ENCODE assay signal across 9 mouse cellular contexts in genomic region chr9:50693631-50694030, GRCm38 (mm10). TPM values are rescaled to one million over a fixed set of nuclear protein-coding genes. Genes with fewer than 3 reads are reported as not detected.
DNase-seq lines count a peak whose midpoint lies in the region; ATAC-seq lines count a peak whose summit lies in the region.
"Had no signal": no experiment of that assay in that cellular context is flagged by ENCODE, and none has a peak within 500 bp of the region (broad histone marks: within the 10 kb centered on the region; RNA-seq: fewer than 3 reads in every experiment).

No protein-coding gene starts in this region.

- no peak overlapping the region for H3K27ac ChIP-seq in hindbrain, embryonic 11.5 days (ENCODE audit: low read depth, low read length)
- H3K27ac ChIP-seq in hindbrain, embryonic 13.5 days: no peak overlapping the region
- no peak overlapping the region for H3K27ac ChIP-seq in intestine, embryonic 15.5 days
- H3K27ac ChIP-seq in liver, embryonic 11.5 days (ENCODE audit: low read depth, low read length): no peak overlapping the region

- H3K27me3 ChIP-seq in hindbrain, embryonic 11.5 days (ENCODE audit: control insufficient read depth, insufficient read depth, low read length): no peaks in the 10 kb centered on the region
- H3K27me3 ChIP-seq in hindbrain, embryonic 13.5 days: no peaks in the 10 kb centered on the region
- H3K27me3 ChIP-seq in intestine, embryonic 15.5 days (replicated peaks): peaks cover 5% of the 10 kb centered on the region
- peaks cover 12% of the 10 kb centered on the region for H3K27me3 ChIP-seq in liver, embryonic 11.5 days (replicated peaks; ENCODE audit: control insufficient read depth, insufficient read depth, low read length)

- H3K9me3 ChIP-seq in hindbrain, embryonic 11.5 days (ENCODE audit: control insufficient read depth, low read length): no peaks in the 10 kb centered on the region
- no peaks in the 10 kb centered on the region for H3K9me3 ChIP-seq in hindbrain, embryonic 13.5 days
- H3K9me3 ChIP-seq in intestine, embryonic 15.5 days: no peaks in the 10 kb centered on the region
- no peaks in the 10 kb centered on the region for H3K9me3 ChIP-seq in liver, embryonic 11.5 days (ENCODE audit: control insufficient read depth, low read length)
- H3K9me3 ChIP-seq: megakaryocyte, embryonic 14.5 days had no signal

- H3K9ac ChIP-seq in hindbrain, embryonic 11.5 days (ENCODE audit: low read depth, low read length): no peak overlapping the region
- no peak overlapping the region for H3K9ac ChIP-seq in hindbrain, embryonic 13.5 days
- H3K9ac ChIP-seq in intestine, embryonic 15.5 days: no peak overlapping the region
- no peak overlapping the region for H3K9ac ChIP-seq in liver, embryonic 11.5 days (ENCODE audit: low read depth, low read length)

- no peak overlapping the region for H3K4me2 ChIP-seq in hindbrain, embryonic 11.5 days (replicated peaks; ENCODE audit: low read depth, low read length)
- H3K4me2 ChIP-seq in hindbrain, embryonic 13.5 days: no peak overlapping the region
- peak overlapping the region; percentile 34 for H3K4me2 ChIP-seq in intestine, embryonic 15.5 days (replicated peaks)
- H3K4me2 ChIP-seq in liver, embryonic 11.5 days: peak overlapping the region; percentile 41

- 0 out of 2 replicates have a peak, but pooled peaks cover 6% of the 10 kb centered on the region for H3K4me1 ChIP-seq in hindbrain, embryonic 11.5 days (replicated peaks; ENCODE audit: control insufficient read depth, insufficient read depth, low read length)
- peaks cover 36% of the 10 kb centered on the region for H3K4me1 ChIP-seq in hindbrain, embryonic 13.5 days (replicated peaks)
- peaks cover 5% of the 10 kb centered on the region for H3K4me1 ChIP-seq in intestine, embryonic 15.5 days (replicated peaks)
- H3K4me1 ChIP-seq in liver, embryonic 11.5 days (replicated peaks; ENCODE audit: control insufficient read depth, insufficient read depth, low read length): peaks cover 8% of the 10 kb centered on the region; the same call in 1 of the 2 replicates

- no peak for ATAC-seq in hindbrain, embryonic 11.5 days (ENCODE audit: low FRiP score)
- no peak for ATAC-seq in hindbrain, embryonic 13.5 days (ENCODE audit: low FRiP score)
- peak; percentile 82 for ATAC-seq in intestine, embryonic 15.5 days
- ATAC-seq in liver, embryonic 11.5 days (replicated peaks; ENCODE audit: low FRiP score): 0 out of 2 replicates have a peak, but pooled peaks have one; percentile 34
- no peak for ATAC-seq in erythroid progenitor cell, adult 5-6 weeks (replicated peaks; ENCODE audit: low FRiP score, poor library complexity, severe bottlenecking)

- WGBS in hindbrain, embryonic 11.5 days: 18% methylated on average over 10 of the region's 10 CpGs
- 14% methylated on average over 10 of the region's 10 CpGs for WGBS in hindbrain, embryonic 13.5 days
- WGBS in intestine, embryonic 15.5 days: 19% methylated on average over 10 of the region's 10 CpGs
- 17% methylated on average over 10 of the region's 10 CpGs for WGBS in liver, embryonic 11.5 days

- peak; percentile 60 for DNase-seq in hindbrain, embryonic 11.5 days (ENCODE audit: low spot score)
- DNase-seq in MN1 (ENCODE audit: low spot score): peak; percentile 39
- peak; percentile 74 to 80 for DNase-seq in cerebellum, postnatal 10 days
- DNase-seq in liver, embryonic 11.5 days (ENCODE audit: low spot score): peak; percentile 54
- peak; percentile 67 for DNase-seq in retina, postnatal 1 day

- H3K4me3 ChIP-seq in hindbrain, embryonic 11.5 days (ENCODE audit: low read depth, low read length): no peak overlapping the region
- no peak overlapping the region for H3K4me3 ChIP-seq in hindbrain, embryonic 13.5 days
- H3K4me3 ChIP-seq in intestine, embryonic 15.5 days (replicated peaks): no peak overlapping the region
- H3K4me3 ChIP-seq in liver, embryonic 11.5 days (ENCODE audit: low read depth, low read length): no peak overlapping the region
- H3K4me3 ChIP-seq: megakaryocyte, embryonic 14.5 days had no signal

- no peaks in the 10 kb centered on the region for H3K36me3 ChIP-seq in hindbrain, embryonic 11.5 days (ENCODE audit: control insufficient read depth, insufficient read depth, low read length)
- peaks cover 46% of the 10 kb centered on the region for H3K36me3 ChIP-seq in hindbrain, embryonic 13.5 days
- no peaks in the 10 kb centered on the region for H3K36me3 ChIP-seq in intestine, embryonic 15.5 days
- no peaks in the 10 kb centered on the region for H3K36me3 ChIP-seq in liver, embryonic 11.5 days (ENCODE audit: control insufficient read depth, insufficient read depth, low read length)

RNA-seq across cellular contexts. Expression of gene Dlat, which starts 34.1 kb away (rescaled TPM):
- polyA plus RNA-seq in hindbrain, embryonic 11.5 days (2014; fragmentation: Nextera tagmentation; extraction: Ambion mirVana): 54.9 and 59.2 TPM in 2 replicates
- 45.0 and 46.3 TPM in 2 replicates for polyA plus RNA-seq in hindbrain, embryonic 13.5 days (2015; fragmentation: Nextera tagmentation; extraction: Ambion mirVana)
- 58.7 and 63.5 TPM in 2 replicates for polyA plus RNA-seq in intestine, embryonic 15.5 days (2015; fragmentation: Nextera tagmentation; extraction: Ambion mirVana)
- polyA plus RNA-seq in liver, embryonic 11.5 days (2014; fragmentation: Nextera tagmentation; extraction: Ambion mirVana): 77.3 and 83.7 TPM in 2 replicates
- 8.0 and 12.3 TPM in 2 replicates for total RNA-seq in erythroid progenitor cell, adult 5-6 weeks (2015; ENCODE audit: low replicate concordance)
- total RNA-seq in erythroid progenitor cell, adult 5-6 weeks (2017; ENCODE audit: low replicate concordance): 6.9 and 15.3 TPM in 2 replicates

RNA-seq across cellular contexts. Expression of gene Dixdc1, which starts 45.7 kb away (rescaled TPM):
- polyA plus RNA-seq in hindbrain, embryonic 11.5 days (2014; fragmentation: Nextera tagmentation; extraction: Ambion mirVana): 25.2 and 31.0 TPM in 2 replicates
- 35.0 and 36.4 TPM in 2 replicates for polyA plus RNA-seq in hindbrain, embryonic 13.5 days (2015; fragmentation: Nextera tagmentation; extraction: Ambion mirVana)
- 6.1 and 6.8 TPM in 2 replicates for polyA plus RNA-seq in intestine, embryonic 15.5 days (2015; fragmentation: Nextera tagmentation; extraction: Ambion mirVana)
- 2.3 and 3.5 TPM in 2 replicates for polyA plus RNA-seq in liver, embryonic 11.5 days (2014; fragmentation: Nextera tagmentation; extraction: Ambion mirVana)
- total RNA-seq in erythroid progenitor cell, adult 5-6 weeks (2015; ENCODE audit: low replicate concordance): not detected in 2 replicates
- total RNA-seq in erythroid progenitor cell, adult 5-6 weeks (2017; ENCODE audit: low replicate concordance): not detected in 2 replicates

RNA-seq across cellular contexts. Expression of gene 2310030G06Rik, which starts 52.7 kb away (rescaled TPM):
- 1.3 and 1.7 TPM in 2 replicates for polyA plus RNA-seq in hindbrain, embryonic 11.5 days (2014; fragmentation: Nextera tagmentation; extraction: Ambion mirVana)
- polyA plus RNA-seq in hindbrain, embryonic 13.5 days (2015; fragmentation: Nextera tagmentation; extraction: Ambion mirVana): 1.1 and 1.9 TPM in 2 replicates
- 15.9 and 18.7 TPM in 2 replicates for polyA plus RNA-seq in intestine, embryonic 15.5 days (2015; fragmentation: Nextera tagmentation; extraction: Ambion mirVana)
- polyA plus RNA-seq in liver, embryonic 11.5 days (2014; fragmentation: Nextera tagmentation; extraction: Ambion mirVana): 2.6 and 4.5 TPM in 2 replicates
- not detected in 2 replicates for total RNA-seq in erythroid progenitor cell, adult 5-6 weeks (2015; ENCODE audit: low replicate concordance)
- total RNA-seq in erythroid progenitor cell, adult 5-6 weeks (2017; ENCODE audit: low replicate concordance): not detected in 2 replicates

RNA-seq across cellular contexts. Expression of gene Cryab, which starts 57.5 kb away (rescaled TPM):
- polyA plus RNA-seq in hindbrain, embryonic 11.5 days (2014; fragmentation: Nextera tagmentation; extraction: Ambion mirVana): 5.9 and 7.4 TPM in 2 replicates
- 10.7 and 11.3 TPM in 2 replicates for polyA plus RNA-seq in hindbrain, embryonic 13.5 days (2015; fragmentation: Nextera tagmentation; extraction: Ambion mirVana)
- polyA plus RNA-seq in intestine, embryonic 15.5 days (2015; fragmentation: Nextera tagmentation; extraction: Ambion mirVana): 51.7 and 62.6 TPM in 2 replicates
- polyA plus RNA-seq in liver, embryonic 11.5 days (2014; fragmentation: Nextera tagmentation; extraction: Ambion mirVana): 8.0 and 13.7 TPM in 2 replicates
- not detected in 2 replicates for total RNA-seq in erythroid progenitor cell, adult 5-6 weeks (2015; ENCODE audit: low replicate concordance)
- total RNA-seq in erythroid progenitor cell, adult 5-6 weeks (2017; ENCODE audit: low replicate concordance): not detected in 2 replicates

RNA-seq across cellular contexts. Expression of gene Hspb2, which starts 58.5 kb away (rescaled TPM):
- 1.9 and 2.4 TPM in 2 replicates for polyA plus RNA-seq in hindbrain, embryonic 11.5 days (2014; fragmentation: Nextera tagmentation; extraction: Ambion mirVana)
- 1.3 and 1.7 TPM in 2 replicates for polyA plus RNA-seq in hindbrain, embryonic 13.5 days (2015; fragmentation: Nextera tagmentation; extraction: Ambion mirVana)
- 5.3 and 5.4 TPM in 2 replicates for polyA plus RNA-seq in intestine, embryonic 15.5 days (2015; fragmentation: Nextera tagmentation; extraction: Ambion mirVana)
- 1.3 and 2.3 TPM in 2 replicates for polyA plus RNA-seq in liver, embryonic 11.5 days (2014; fragmentation: Nextera tagmentation; extraction: Ambion mirVana)
- not detected in 2 replicates for total RNA-seq in erythroid progenitor cell, adult 5-6 weeks (2015; ENCODE audit: low replicate concordance)
- total RNA-seq in erythroid progenitor cell, adult 5-6 weeks (2017; ENCODE audit: low replicate concordance): not detected in 2 replicates

Comparison
In these comparisons a context has a peak if more than half of its experiments do, and no peak if none do; other contexts are left out.
1. ATAC-seq: peak in intestine, embryonic 15.5 days (single experiment) and liver, embryonic 11.5 days (single experiment); none in hindbrain, embryonic 11.5 days (single experiment), hindbrain, embryonic 13.5 days (single experiment) and erythroid progenitor cell, adult 5-6 weeks (single experiment).
2. H3K4me2 ChIP-seq: peak in intestine, embryonic 15.5 days (single experiment) and liver, embryonic 11.5 days (single experiment); none in hindbrain, embryonic 11.5 days (single experiment) and hindbrain, embryonic 13.5 days (single experiment).
3. Peak in every context shown above with its lines, with median percentiles within 50 percentile points of each other: DNase-seq.